Mouse (Mus musculus) myocyte (in vitro differentiated cells): ENCODE measurements at regions not wholly inside any gene's neighbourhood (a gene's known extent, or its start where the extent isn't known, plus 50 kb on each side); places are given as distances from the start of the nearest gene placed in this dataset.

ENCODE experiments used
- H3K27me3 ChIP-seq: one replicate; pipeline ENCODE4 v1.6.1; 2011; ENCODE audit not compliant: control insufficient read depth, insufficient read depth, insufficient read length
- H3K36me3 ChIP-seq: one replicate; pipeline ENCODE4 v1.6.1; 2011; ENCODE audit not compliant: control insufficient read depth, insufficient read depth
- H3K4me2 ChIP-seq: one replicate; pipeline ENCODE4 v1.6.1; 2011; ENCODE audit warnings: low read depth, control low read depth
- H3K4me3 ChIP-seq: one replicate; pipeline ENCODE4 v1.5.1; 2011; ENCODE audit warnings: mild to moderate bottlenecking, control low read depth, moderate library complexity
- H3K79me2 ChIP-seq: one replicate; pipeline ENCODE4 v1.6.1; 2011; ENCODE audit not compliant: control insufficient read depth, insufficient read depth
- H3ac ChIP-seq: one replicate; pipeline ENCODE4 v1.6.1; 2011; ENCODE audit not compliant: control insufficient read depth, insufficient read length
- CEBPB ChIP-seq: IDR thresholded peaks from 2 replicates; pipeline ENCODE4 v1.6.1; 2011; ENCODE audit warnings: mild to moderate bottlenecking, moderate library complexity; ENCODE audit not compliant: poor library complexity, insufficient read depth, severe bottlenecking
- E2F4 ChIP-seq: IDR thresholded peaks from one replicate; pipeline ENCODE4 v1.6.1; 2011; ENCODE audit warnings: mild to moderate bottlenecking, control low read depth, moderate library complexity; ENCODE audit not compliant: insufficient read depth
- MAX ChIP-seq: IDR thresholded peaks from one replicate; pipeline ENCODE4 v1.6.1; 2011; ENCODE audit warnings: low read depth, mild to moderate bottlenecking, control low read depth
- MYOD1 ChIP-seq, 3 experiments: IDR thresholded peaks; one replicate each; pipeline ENCODE4 v1.6.1; 2011; ENCODE audit warnings: control low read depth in 2 of 3, low read depth in 2 of 3, mild to moderate bottlenecking in 2 of 3, moderate library complexity in 1 of 3; ENCODE audit not compliant: insufficient read length in 2 of 3, control insufficient read depth in 1 of 3
- MYOG ChIP-seq, 3 experiments: IDR thresholded peaks; one replicate each; pipeline ENCODE4 v1.6.1; 2011; ENCODE audit warnings: control low read depth in 2 of 3, low read depth in 2 of 3, mild to moderate bottlenecking in 2 of 3; ENCODE audit not compliant: insufficient read length in 2 of 3, control insufficient read depth in 1 of 3, insufficient read depth in 1 of 3
- POLR2A ChIP-seq: IDR thresholded peaks from one replicate; pipeline ENCODE4 v1.6.1; 2011; ENCODE audit warnings: low read depth, mild to moderate bottlenecking, control low read depth, moderate library complexity; ENCODE audit not compliant: insufficient read length
- POLR2AphosphoS2 ChIP-seq: IDR thresholded peaks from one replicate; pipeline ENCODE4 v1.6.1; 2011; ENCODE audit warnings: low read depth, control low read depth; ENCODE audit not compliant: insufficient read length
- REST ChIP-seq: IDR thresholded peaks from one replicate; pipeline ENCODE4 v1.6.1; 2011; ENCODE audit warnings: mild to moderate bottlenecking, control low read depth, moderate library complexity; ENCODE audit not compliant: insufficient read depth, insufficient read length
- SRF ChIP-seq: IDR thresholded peaks from one replicate; pipeline ENCODE4 v1.6.1; 2011; ENCODE audit warnings: low read depth; ENCODE audit not compliant: control insufficient read depth, insufficient read length
- TCF12 ChIP-seq: IDR thresholded peaks from one replicate; pipeline ENCODE4 v1.6.1; 2011; ENCODE audit warnings: mild to moderate bottlenecking, control low read depth; ENCODE audit not compliant: poor library complexity, insufficient read depth, severe bottlenecking
- TCF3 ChIP-seq: IDR thresholded peaks from one replicate; pipeline ENCODE4 v1.6.1; 2011; ENCODE audit warnings: low read depth, control low read depth; ENCODE audit not compliant: insufficient read length
- USF1 ChIP-seq: IDR thresholded peaks from one replicate; pipeline ENCODE4 v1.6.1; 2011; ENCODE audit warnings: low read depth, mild to moderate bottlenecking, control low read depth, moderate library complexity

DNA sequence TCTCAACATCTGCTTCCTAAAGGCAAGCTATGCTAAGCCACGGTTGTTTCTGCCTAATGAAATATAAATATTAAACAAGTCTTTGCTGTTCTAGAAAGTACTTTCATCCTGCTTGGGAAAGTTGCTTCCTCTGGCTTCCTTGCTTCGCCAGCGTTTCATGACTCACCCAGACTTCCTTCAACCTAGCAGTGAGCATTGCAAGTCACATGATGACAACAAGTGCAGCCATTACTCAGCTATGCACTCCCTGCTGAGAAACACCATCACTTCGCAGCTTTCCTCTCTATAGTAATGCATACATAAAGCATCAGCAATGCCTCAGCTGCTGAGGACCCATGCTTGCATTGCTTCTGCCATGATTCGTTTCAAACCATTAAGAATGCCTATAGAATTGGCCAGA, 420.2 kb upstream of the Negr1 start:
- H3K4me3 ChIP-seq, result no peak overlapping the region
- H3K4me2 ChIP-seq, result no peak overlapping the region
- H3K27me3 ChIP-seq, result no peaks in the 10 kb centered on the region
- TF ChIP-seq TCF12 (no peak), SRF (no peak), MYOG (IDR thresholded peaks at IDR 0.05; ENCODE audit: control insufficient read depth in 1 of 3, insufficient read depth in 1 of 3, insufficient read length in 2 of 3, low read depth in 2 of 3) (no peak), REST (no peak), MYOD1 (IDR thresholded peaks at IDR 0.05; ENCODE audit: control insufficient read depth in 1 of 3, insufficient read length in 2 of 3, low read depth in 2 of 3) (no peak), TCF3 (no peak)
- no peak overlapping the region for H3ac ChIP-seq
- no peaks in the 10 kb centered on the region for H3K79me2 ChIP-seq
- no peaks in the 10 kb centered on the region for H3K36me3 ChIP-seq

GRCm38 (mm10) chr3:156149322-156149721, 412.3 kb upstream of the Negr1 start:
- no peak overlapping the region for H3ac ChIP-seq
- H3K4me2 ChIP-seq, result no peak overlapping the region
- no peaks in the 10 kb centered on the region for H3K79me2 ChIP-seq
- no peaks in the 10 kb centered on the region for H3K27me3 ChIP-seq
- TF ChIP-seq TCF3, result no peak
- TF ChIP-seq POLR2A, result no peak
- no peak for TF ChIP-seq SRF
- no peak for TF ChIP-seq MYOD1 (IDR thresholded peaks at IDR 0.05; ENCODE audit: control insufficient read depth in 1 of 3, insufficient read length in 2 of 3, low read depth in 2 of 3)
- no peak for TF ChIP-seq E2F4
- no peak for TF ChIP-seq TCF12
- TF ChIP-seq MYOG (IDR thresholded peaks at IDR 0.05; ENCODE audit: control insufficient read depth in 1 of 3, insufficient read depth in 1 of 3, insufficient read length in 2 of 3, low read depth in 2 of 3), result no peak
- TF ChIP-seq CEBPB, result no peak
- no peak for TF ChIP-seq MAX
- H3K4me3 ChIP-seq, result no peak overlapping the region
- no peaks in the 10 kb centered on the region for H3K36me3 ChIP-seq

DNA sequence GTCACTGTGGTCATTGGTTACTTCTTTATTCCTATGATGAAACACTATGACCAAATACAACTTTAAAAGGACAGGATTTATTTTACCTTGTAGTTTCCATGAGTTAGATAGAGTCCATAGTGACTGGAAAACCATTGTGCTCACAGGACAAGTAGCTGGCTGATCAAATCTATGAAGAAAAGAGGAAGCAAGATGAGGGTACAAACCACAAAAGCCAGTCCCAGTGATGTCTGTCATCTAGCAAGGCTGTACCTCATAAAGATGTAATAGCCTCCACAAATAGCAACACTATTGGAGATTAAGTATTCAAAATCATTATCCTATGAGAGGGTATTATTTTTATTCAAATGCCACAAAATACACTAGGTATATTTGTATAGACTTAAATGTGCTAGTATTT, 391.5 kb upstream of the Negr1 start:
- H3K79me2 ChIP-seq, result no peaks in the 10 kb centered on the region
- H3K36me3 ChIP-seq, result no peaks in the 10 kb centered on the region
- no peak overlapping the region for H3K4me2 ChIP-seq
- no peak for TF ChIP-seq USF1
- no peak for TF ChIP-seq TCF12
- no peak for TF ChIP-seq MAX
- no peak for TF ChIP-seq E2F4
- no peak for TF ChIP-seq REST
- TF ChIP-seq POLR2A, result no peak
- TF ChIP-seq SRF, result no peak
- TF ChIP-seq TCF3, result no peak
- H3K4me3 ChIP-seq, result no peak overlapping the region
- H3ac ChIP-seq, result no peak overlapping the region
- H3K27me3 ChIP-seq, result no peaks in the 10 kb centered on the region

GRCm38 (mm10) chr3:156198688-156199087, 362.9 kb upstream of the Negr1 start:
- Histone ChIP-seq H3K4me3 (no peak overlapping the region), H3K36me3 (no peaks in the 10 kb centered on the region), H3K4me2 (no peak overlapping the region)

DNA sequence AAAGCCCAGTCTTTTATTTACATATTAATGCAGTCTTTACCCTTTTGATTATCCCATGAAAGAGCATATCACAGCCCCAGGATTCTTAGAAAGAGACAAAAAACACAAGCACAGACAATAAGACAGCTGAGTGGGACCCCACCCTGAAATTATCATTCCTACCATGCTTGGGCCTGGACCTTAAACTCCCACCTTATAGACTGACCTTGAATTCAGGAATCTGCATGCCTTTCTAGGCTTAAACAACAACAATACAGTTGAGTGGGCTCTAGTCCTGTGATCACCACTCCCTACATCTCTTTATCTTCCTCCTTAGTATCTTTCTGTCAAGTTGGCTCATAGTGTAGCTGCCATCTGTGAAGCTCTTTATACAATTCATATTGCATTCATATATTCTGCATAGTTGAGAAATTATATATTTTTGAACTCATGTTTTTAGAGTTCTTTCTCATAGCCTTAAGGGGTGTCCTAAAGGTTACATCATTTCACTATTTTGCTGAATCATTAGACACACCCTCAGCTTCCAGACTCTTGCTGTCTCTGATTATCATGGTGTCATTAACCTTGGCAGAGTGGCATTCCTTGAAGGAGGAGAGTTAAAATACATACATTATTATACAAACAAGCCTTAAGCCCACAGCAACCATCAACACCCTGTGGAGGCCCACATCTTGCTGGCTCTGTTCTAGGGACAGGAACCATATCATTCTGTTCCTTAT, 361.7 kb upstream of the Negr1 start:
- Histone ChIP-seq H3K79me2 (no peaks in the 10 kb centered on the region), H3K27me3 (no peaks in the 10 kb centered on the region), H3K36me3 (no peaks in the 10 kb centered on the region), H3K4me2 (no peak overlapping the region), H3ac (no peak overlapping the region), H3K4me3 (no peak overlapping the region)
- TF ChIP-seq MYOG (IDR thresholded peaks at IDR 0.05; ENCODE audit: control insufficient read depth in 1 of 3, insufficient read depth in 1 of 3, insufficient read length in 2 of 3, low read depth in 2 of 3) (no peak), MAX (no peak), TCF3 (no peak)

More at GRCm38 (mm10) chr3:156198688-156199087, 362.9 kb upstream of the Negr1 start:
- no peak for TF ChIP-seq CEBPB
- no peak for TF ChIP-seq USF1
- TF ChIP-seq SRF, result no peak
- TF ChIP-seq MYOD1 (IDR thresholded peaks at IDR 0.05; ENCODE audit: control insufficient read depth in 1 of 3, insufficient read length in 2 of 3, low read depth in 2 of 3), result no peak
- TF ChIP-seq POLR2AphosphoS2, result no peak
- Histone ChIP-seq H3K27me3 (no peaks in the 10 kb centered on the region), H3ac (no peak overlapping the region), H3K79me2 (no peaks in the 10 kb centered on the region)
